Mouse (Mus musculus) A20 (cell line): ENCODE measurements around the gene Ell2.
"Not testable (repeated sequence)": the region's sequence is repeated elsewhere in the genome, so short reads cannot be mapped to it uniquely, and the experiment has no call there.

Experiments used
- DNase-seq: peaks from one replicate; pipeline ENCODE4 v3.0.0-alpha.2; 2011; ENCODE audit warnings: low read depth, low spot score

Gene Ell2

GRCm38 (mm10) chr13:75706457-75706856, at the start of gene Ell2:
TSS of gene Ell2 (plus strand) at chr13:75706757.
- no peak for DNase-seq

- DNase-seq: no peak
Measured at GRCm38 (mm10) chr13:75685438-75685837, 21.1 kb upstream of the Ell2 start.

DNA sequence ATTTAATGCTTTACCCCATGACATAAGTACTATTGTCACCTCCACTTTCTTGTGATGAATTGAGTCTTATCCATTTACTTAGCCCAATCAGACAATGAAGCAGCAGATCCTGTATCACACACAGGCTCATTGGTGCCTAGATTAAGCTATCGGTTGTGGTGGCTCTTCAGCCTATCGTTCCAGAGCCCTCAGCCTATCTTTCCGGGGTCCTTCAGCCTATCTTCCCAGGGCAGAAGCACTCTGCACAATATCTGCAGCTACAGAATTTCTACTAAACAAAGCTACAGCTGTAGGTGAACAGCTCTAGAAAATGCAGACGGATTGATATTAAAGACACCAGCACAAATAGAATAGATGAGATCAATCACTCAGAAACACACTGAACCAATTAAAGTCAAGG, 19.6 kb upstream of the Ell2 start:
- DNase-seq: no peak

DNA sequence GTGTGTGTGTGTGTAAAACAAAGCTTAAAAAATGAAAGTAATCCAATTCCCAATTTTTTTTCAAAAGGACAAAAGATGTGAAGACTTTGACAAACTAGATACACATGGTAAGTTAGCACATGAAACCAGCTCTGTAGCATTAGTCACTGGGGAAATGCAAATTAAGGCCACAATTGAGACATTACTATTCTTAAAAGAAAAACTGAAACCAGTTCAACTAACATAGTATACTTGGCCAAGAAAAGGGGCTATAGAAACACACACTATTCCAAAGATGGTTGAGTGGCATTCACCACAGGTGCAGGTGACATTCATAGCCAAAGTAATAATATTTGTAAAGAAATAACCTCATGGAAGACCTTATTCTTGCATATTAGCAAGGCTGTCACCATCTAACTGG, 14.9 kb upstream of the Ell2 start:
- DNase-seq: peak; percentile 52

GRCm38 (mm10) chr13:75693081-75693480, 13.5 kb upstream of the Ell2 start:
- no peak for DNase-seq

DNA sequence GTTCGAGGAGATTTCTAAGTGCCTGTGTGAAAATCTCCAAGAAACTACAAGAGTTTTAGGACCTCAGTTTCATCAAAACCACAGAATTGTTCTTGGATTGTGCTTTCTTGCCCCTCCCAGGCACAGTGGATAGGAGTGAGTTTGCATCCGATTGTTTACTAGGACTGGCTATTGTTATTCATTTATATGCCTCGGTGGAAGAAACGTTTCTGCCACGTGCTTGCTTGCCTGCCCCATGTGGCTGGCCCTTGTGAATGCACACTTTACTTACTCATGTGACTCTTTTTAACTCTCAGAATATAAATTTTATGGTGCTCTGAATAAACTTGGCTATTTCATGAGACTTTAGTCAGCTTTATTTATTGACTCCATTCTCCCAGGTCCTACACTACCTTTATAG, 3.7 kb upstream of the Ell2 start:
- no peak for DNase-seq

GRCm38 (mm10) chr13:75706882-75707816, 592 bp downstream of the Ell2 start:
- peak; percentile 98 for DNase-seq

- peak; percentile 69 for DNase-seq
Measured at GRCm38 (mm10) chr13:75707821-75708636, 1.5 kb downstream of the Ell2 start.

- no peak for DNase-seq
Measured at GRCm38 (mm10) chr13:75708637-75709002, 2.1 kb downstream of the Ell2 start.

GRCm38 (mm10) chr13:75709026-75709778, 2.6 kb downstream of the Ell2 start:
- DNase-seq: no peak

DNA sequence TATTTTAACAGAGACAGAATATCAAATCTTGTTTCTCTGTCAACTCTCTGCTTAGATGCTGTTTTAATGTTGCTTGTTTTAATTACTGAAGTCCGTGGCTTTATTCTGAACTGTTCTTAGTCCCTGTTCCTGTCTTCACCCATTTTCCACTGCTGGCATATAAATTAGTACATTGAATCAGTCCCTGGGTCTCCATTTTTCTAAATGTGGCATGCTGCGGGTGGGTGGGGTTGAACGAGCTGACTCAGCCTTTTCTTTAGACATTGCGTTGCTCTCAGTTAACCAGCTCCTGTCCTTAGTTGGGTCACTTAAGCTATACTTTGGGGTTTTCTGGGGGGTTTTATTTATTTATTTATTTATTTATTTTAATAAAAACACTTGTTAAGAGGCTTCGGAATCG, 3.6 kb downstream of the Ell2 start:
- DNase-seq: no peak

GRCm38 (mm10) chr13:75711517-75711916, 5.0 kb downstream of the Ell2 start:
- DNase-seq: not testable (repeated sequence)

DNA sequence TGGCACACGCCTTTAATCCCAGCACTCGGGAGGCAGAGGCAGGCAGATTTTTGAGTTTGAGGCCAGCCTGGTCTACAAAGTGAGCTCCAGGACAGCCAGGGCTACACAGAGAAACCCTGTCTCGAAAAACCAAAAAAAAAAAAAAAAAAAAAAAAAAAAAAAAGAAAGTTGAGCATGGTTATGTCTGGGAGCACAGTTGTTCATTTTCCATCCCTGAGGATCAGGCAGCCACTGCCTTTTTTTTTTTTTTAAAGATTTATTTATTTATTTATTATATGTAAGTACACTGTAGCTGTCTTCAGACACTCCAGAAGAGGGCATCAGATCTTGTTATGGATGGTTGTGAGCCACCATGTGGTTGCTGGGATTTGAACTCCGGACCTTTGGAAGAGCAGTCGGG, 6.0 kb downstream of the Ell2 start:
- not testable (repeated sequence) for DNase-seq

DNA sequence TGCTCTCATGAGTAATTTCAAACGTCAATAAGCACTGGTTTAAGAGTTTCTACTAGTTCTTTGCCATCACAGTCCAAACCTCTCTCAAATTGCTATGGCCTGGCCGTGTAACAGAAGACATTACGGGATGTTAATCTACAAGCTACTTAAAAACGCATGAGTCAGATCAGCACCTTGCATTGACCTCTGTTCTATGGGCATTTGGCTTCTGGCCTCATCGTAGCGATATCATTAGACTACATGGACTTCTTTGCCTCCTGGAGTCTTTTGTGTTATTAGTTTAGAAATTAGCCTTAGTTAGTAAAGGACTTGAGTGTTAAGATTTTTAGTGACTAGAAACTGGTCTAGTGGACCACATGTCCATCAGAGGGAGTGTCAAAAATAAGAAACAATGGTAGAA, 7.8 kb downstream of the Ell2 start:
- DNase-seq: no peak

DNA sequence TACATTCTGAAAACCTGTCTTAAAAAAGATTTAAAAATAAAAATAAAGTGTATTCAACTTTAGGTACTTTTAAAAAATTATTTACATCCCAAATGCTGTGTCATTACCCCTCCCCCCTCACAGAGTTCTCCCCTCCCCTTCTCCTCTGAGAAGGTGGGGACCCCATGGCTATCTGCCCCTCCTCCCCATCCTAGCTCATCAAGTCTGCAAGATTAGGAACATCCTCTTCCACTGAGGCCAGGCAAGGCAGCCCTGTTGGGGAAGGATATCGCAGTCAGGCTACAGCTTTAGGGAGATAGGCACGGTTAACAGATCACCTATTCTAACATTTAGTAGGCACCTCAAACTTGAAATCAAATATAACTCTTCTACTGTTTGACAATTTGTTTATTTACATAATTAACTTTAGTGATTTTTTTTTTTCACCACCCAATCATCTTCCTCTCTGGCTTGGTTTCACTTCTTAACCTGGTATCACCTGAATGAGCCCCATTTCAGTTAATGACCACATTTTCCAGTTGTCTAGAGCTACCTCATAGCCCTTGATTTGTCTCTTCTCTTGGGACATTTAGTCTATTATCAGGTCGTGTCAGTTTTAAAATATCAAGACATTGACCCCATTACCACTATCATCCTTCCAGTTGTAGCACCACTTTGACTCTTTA, 11.2 kb downstream of the Ell2 start:
- DNase-seq: peak; percentile 52

GRCm38 (mm10) chr13:75718376-75718775, 11.8 kb downstream of the Ell2 start:
- no peak for DNase-seq

DNA sequence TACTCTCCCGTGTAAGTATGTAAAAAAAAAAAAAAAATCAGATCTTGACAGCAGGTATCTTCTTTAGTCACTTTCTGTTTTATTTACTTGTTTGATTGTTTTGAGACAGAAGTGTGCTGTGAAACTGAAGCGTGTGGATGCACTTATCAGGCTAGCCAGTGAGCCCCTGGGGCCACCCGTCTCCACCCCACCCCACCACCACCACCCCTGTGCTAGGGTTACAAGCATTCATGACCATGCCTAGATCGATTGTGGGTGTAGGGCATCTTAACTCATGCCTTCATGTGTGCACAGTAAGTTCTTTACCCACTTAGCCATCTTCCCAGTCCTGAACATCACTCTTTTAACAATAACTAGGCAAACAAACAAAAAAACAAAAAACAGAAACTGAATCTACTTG, 13.1 kb downstream of the Ell2 start:
- DNase-seq: no peak

GRCm38 (mm10) chr13:75726569-75727373, 20.2 kb downstream of the Ell2 start:
- DNase-seq: no peak

- no peak for DNase-seq
Measured at GRCm38 (mm10) chr13:75727932-75728331, 21.4 kb downstream of the Ell2 start.

DNA sequence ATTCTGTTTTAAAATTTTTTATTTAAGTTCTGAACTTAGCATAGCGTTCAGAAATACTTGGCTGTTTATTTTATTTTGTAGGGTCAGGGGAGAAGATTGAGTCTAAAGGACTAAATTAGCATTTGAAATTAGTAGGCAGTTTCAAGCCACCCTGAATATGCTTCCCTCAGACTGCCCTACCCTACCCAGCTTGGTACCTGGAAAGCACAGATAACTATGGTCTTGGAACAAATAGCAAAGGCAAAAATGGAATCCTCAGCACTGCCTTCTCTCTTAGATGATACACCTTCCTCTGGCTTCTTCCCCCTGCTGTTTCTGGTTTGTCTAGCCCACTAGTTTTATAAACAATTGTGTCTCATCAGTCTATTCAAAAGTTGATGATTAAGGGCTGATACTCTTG, 23.3 kb downstream of the Ell2 start:
- DNase-seq: no peak

DNA sequence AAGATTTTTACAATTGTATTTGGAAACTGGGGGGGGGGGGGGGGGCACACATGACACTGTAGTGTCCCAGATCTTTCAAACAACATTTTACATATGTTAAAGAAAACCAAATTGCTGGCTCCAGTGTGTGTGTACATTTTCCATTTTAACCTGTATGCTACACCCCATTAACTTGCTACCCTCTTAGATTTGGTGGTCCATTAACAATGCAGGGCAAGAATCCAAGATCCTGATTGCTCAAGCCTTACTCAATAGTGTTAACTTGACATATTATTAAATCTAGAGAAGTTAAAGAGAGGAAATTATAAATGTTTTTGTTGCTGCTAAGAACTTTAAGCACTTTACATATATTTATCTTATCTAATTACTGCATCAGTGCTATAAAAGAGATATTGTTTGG, 24.2 kb downstream of the Ell2 start:
- no peak for DNase-seq
